27 mouse cellular contexts compared by ENCODE assay signal in genomic region chr7:126983113-126983512, GRCm38 (mm10). TPM values are rescaled to one million over a fixed set of nuclear protein-coding genes. Genes with fewer than 3 reads are reported as not detected.
DNase-seq lines count a peak whose midpoint lies in the region; ATAC-seq lines count a peak whose summit lies in the region.
"Had no signal": no experiment of that assay in that cellular context is flagged by ENCODE, and none has a peak within 500 bp of the region (broad histone marks: within the 10 kb centered on the region; RNA-seq: fewer than 3 reads in every experiment).

No protein-coding gene starts in this region.

- 83% methylated on average over 7 of the region's 7 CpGs for WGBS in embryonic facial prominence, embryonic 12.5 days
- 84% methylated on average over 7 of the region's 7 CpGs for WGBS in embryonic facial prominence, embryonic 10.5 days
- 74% methylated on average over 7 of the region's 7 CpGs for WGBS in intestine, embryonic 16.5 days
- WGBS in intestine, embryonic 15.5 days = 77% methylated on average over 7 of the region's 7 CpGs

- H3K4me2 ChIP-seq in embryonic facial prominence, embryonic 12.5 days (replicated peaks) = no peak overlapping the region
- H3K4me2 ChIP-seq in intestine, embryonic 16.5 days (ENCODE audit: low read depth, low read length) = no peak overlapping the region
- no peak overlapping the region for H3K4me2 ChIP-seq in intestine, embryonic 15.5 days (replicated peaks)
- H3K4me2 ChIP-seq: heart, embryonic 11.5 days; hindbrain, embryonic 12.5 days; hindbrain, embryonic 15.5 days had no signal

- H3K27ac ChIP-seq in embryonic facial prominence, embryonic 12.5 days = 0 out of 2 replicates have a peak overlapping the region, but pooled peaks have one; percentile 30
- H3K27ac ChIP-seq in embryonic facial prominence, embryonic 10.5 days (replicated peaks) = no peak overlapping the region
- peak overlapping the region; percentile 36; the same call in 1 of the 2 replicates for H3K27ac ChIP-seq in intestine, embryonic 16.5 days (ENCODE audit: low read length)
- H3K27ac ChIP-seq in intestine, embryonic 15.5 days = no peak overlapping the region
- H3K27ac ChIP-seq: hindbrain, embryonic 12.5 days; hindbrain, embryonic 15.5 days had no signal

- H3K9ac ChIP-seq in embryonic facial prominence, embryonic 12.5 days = no peak overlapping the region
- H3K9ac ChIP-seq in intestine, embryonic 16.5 days (ENCODE audit: low read depth, low read length) = no peak overlapping the region
- H3K9ac ChIP-seq in intestine, embryonic 15.5 days = no peak overlapping the region
- H3K9ac ChIP-seq: forebrain, postnatal 0 days; hindbrain, embryonic 12.5 days; hindbrain, embryonic 15.5 days had no signal

- peaks cover 30% of the 10 kb centered on the region for H3K36me3 ChIP-seq in embryonic facial prominence, embryonic 12.5 days
- H3K36me3 ChIP-seq in embryonic facial prominence, embryonic 10.5 days (replicated peaks) = peaks cover 34% of the 10 kb centered on the region
- peaks cover 21% of the 10 kb centered on the region for H3K36me3 ChIP-seq in intestine, embryonic 16.5 days (ENCODE audit: control insufficient read depth, insufficient read depth, low read length)
- peaks cover 23% of the 10 kb centered on the region for H3K36me3 ChIP-seq in intestine, embryonic 15.5 days

- DNase-seq in embryonic facial prominence, embryonic 10.5 days (ENCODE audit: low spot score) = no peak
- DNase-seq in fat pad, adult 2 months (ENCODE audit: extremely low read depth, low read depth, low spot score) = peak; percentile 67
- DNase-seq in skeletal muscle tissue, adult 2 months (ENCODE audit: low read depth, low spot score) = peak; percentile 59
- no peak for DNase-seq in kidney, postnatal 14 days
- no peak for DNase-seq in heart, adult 18-20 months
- DNase-seq: adrenal gland, adult 2 months; adrenal gland, postnatal 14 days; cerebellum, adult 11-12 months; cerebellum, postnatal 14 days; forebrain, postnatal 0 days; gastrocnemius, postnatal 14 days; kidney, adult 2 months had no signal

- ATAC-seq in embryonic facial prominence, embryonic 12.5 days (ENCODE audit: insufficient number of reproducible peaks, insufficient read depth, low FRiP score, low TSS enrichment) = no peak
- no peak for ATAC-seq in intestine, embryonic 16.5 days
- ATAC-seq in intestine, embryonic 15.5 days = no peak
- ATAC-seq: CD4-positive, CD25-positive, alpha-beta regulatory T cell, adult 4 months; forebrain, embryonic 14.5 days; forebrain, postnatal 0 days; intestine, postnatal 0 days had no signal

- H3K4me3 ChIP-seq in embryonic facial prominence, embryonic 12.5 days = no peak overlapping the region
- H3K4me3 ChIP-seq in embryonic facial prominence, embryonic 10.5 days = no peak overlapping the region
- no peak overlapping the region for H3K4me3 ChIP-seq in intestine, embryonic 16.5 days (ENCODE audit: low read length)
- no peak overlapping the region for H3K4me3 ChIP-seq in intestine, embryonic 15.5 days (replicated peaks)
- H3K4me3 ChIP-seq: hindbrain, embryonic 12.5 days; hindbrain, embryonic 15.5 days had no signal

- no peaks in the 10 kb centered on the region for H3K27me3 ChIP-seq in embryonic facial prominence, embryonic 12.5 days
- no peaks in the 10 kb centered on the region for H3K27me3 ChIP-seq in embryonic facial prominence, embryonic 10.5 days (replicated peaks; ENCODE audit: low read depth, poor library complexity, severe bottlenecking)
- H3K27me3 ChIP-seq in intestine, embryonic 16.5 days (replicated peaks; ENCODE audit: control insufficient read depth, insufficient read depth, low read length) = no peaks in the 10 kb centered on the region
- no peaks in the 10 kb centered on the region for H3K27me3 ChIP-seq in intestine, embryonic 15.5 days (replicated peaks)
- H3K27me3 ChIP-seq: hindbrain, embryonic 12.5 days; hindbrain, embryonic 15.5 days had no signal

- 0 out of 2 replicates have a peak, but pooled peaks cover 3% of the 10 kb centered on the region for H3K4me1 ChIP-seq in embryonic facial prominence, embryonic 12.5 days
- 0 out of 2 replicates have a peak, but pooled peaks cover 3% of the 10 kb centered on the region for H3K4me1 ChIP-seq in embryonic facial prominence, embryonic 10.5 days
- H3K4me1 ChIP-seq in intestine, embryonic 16.5 days (ENCODE audit: control insufficient read depth, insufficient read depth, low read length) = peaks cover 15% of the 10 kb centered on the region
- peaks cover 3% of the 10 kb centered on the region; the same call in 1 of the 2 replicates for H3K4me1 ChIP-seq in intestine, embryonic 15.5 days (replicated peaks)
- H3K4me1 ChIP-seq: hindbrain, embryonic 15.5 days had no signal

- H3K9me3 ChIP-seq in embryonic facial prominence, embryonic 12.5 days = no peaks in the 10 kb centered on the region
- no peaks in the 10 kb centered on the region for H3K9me3 ChIP-seq in embryonic facial prominence, embryonic 10.5 days
- no peaks in the 10 kb centered on the region for H3K9me3 ChIP-seq in intestine, embryonic 16.5 days (ENCODE audit: control insufficient read depth, low read length)
- H3K9me3 ChIP-seq in intestine, embryonic 15.5 days = no peaks in the 10 kb centered on the region
- H3K9me3 ChIP-seq: hindbrain, embryonic 12.5 days; hindbrain, embryonic 15.5 days had no signal

RNA-seq across cellular contexts. Expression of gene Cdiptos, which starts 7.2 kb away (rescaled TPM):
- 0.53 and 1.6 TPM in 2 replicates for polyA plus RNA-seq in embryonic facial prominence, embryonic 12.5 days (2016; fragmentation: Nextera tagmentation; extraction: Ambion mirVana)
- 0.50 and 0.77 TPM in 2 replicates for polyA plus RNA-seq in embryonic facial prominence, embryonic 10.5 days (2016; fragmentation: Nextera tagmentation; extraction: Ambion mirVana)
- 1.3 and 1.6 TPM in 2 replicates for polyA plus RNA-seq in intestine, embryonic 16.5 days (2015; fragmentation: Nextera tagmentation; extraction: Ambion mirVana)
- polyA plus RNA-seq in intestine, embryonic 15.5 days (2015; fragmentation: Nextera tagmentation; extraction: Ambion mirVana) = 0.98 and 2.3 TPM in 2 replicates
- under 1 TPM in 1 of 2 experiments, not detected in 1; 0.59 TPM for total RNA-seq in heart, adult 18-20 months (2021)
- total RNA-seq: forebrain, postnatal 0 days had no signal

RNA-seq across cellular contexts. Expression of gene Cdipt, which starts 7.4 kb away (rescaled TPM):
- polyA plus RNA-seq in embryonic facial prominence, embryonic 12.5 days (2016; fragmentation: Nextera tagmentation; extraction: Ambion mirVana) = 88.0 and 94.0 TPM in 2 replicates
- polyA plus RNA-seq in embryonic facial prominence, embryonic 10.5 days (2016; fragmentation: Nextera tagmentation; extraction: Ambion mirVana) = 79.9 and 85.2 TPM in 2 replicates
- 167 TPM in 2 replicates for polyA plus RNA-seq in intestine, embryonic 16.5 days (2015; fragmentation: Nextera tagmentation; extraction: Ambion mirVana)
- 123 and 136 TPM in 2 replicates for polyA plus RNA-seq in intestine, embryonic 15.5 days (2015; fragmentation: Nextera tagmentation; extraction: Ambion mirVana)
- 10 to 100 TPM; 43.2 to 45.2 TPM for total RNA-seq in heart, adult 18-20 months (2021)

RNA-seq across cellular contexts. Expression of gene Mvp, which starts 31.3 kb away (rescaled TPM):
- 5.6 and 7.1 TPM in 2 replicates for polyA plus RNA-seq in embryonic facial prominence, embryonic 12.5 days (2016; fragmentation: Nextera tagmentation; extraction: Ambion mirVana)
- 4.1 TPM in 2 replicates for polyA plus RNA-seq in embryonic facial prominence, embryonic 10.5 days (2016; fragmentation: Nextera tagmentation; extraction: Ambion mirVana)
- 73.7 and 84.9 TPM in 2 replicates for polyA plus RNA-seq in intestine, embryonic 16.5 days (2015; fragmentation: Nextera tagmentation; extraction: Ambion mirVana)
- 58.3 and 59.2 TPM in 2 replicates for polyA plus RNA-seq in intestine, embryonic 15.5 days (2015; fragmentation: Nextera tagmentation; extraction: Ambion mirVana)
- total RNA-seq in heart, adult 18-20 months (2021) = 10 to 100 TPM; 59.9 to 68.7 TPM

RNA-seq across cellular contexts. Expression of gene Sez6l2, which starts 32.8 kb away (rescaled TPM):
- polyA plus RNA-seq in embryonic facial prominence, embryonic 12.5 days (2016; fragmentation: Nextera tagmentation; extraction: Ambion mirVana) = 0.97 and 1.8 TPM in 2 replicates
- polyA plus RNA-seq in embryonic facial prominence, embryonic 10.5 days (2016; fragmentation: Nextera tagmentation; extraction: Ambion mirVana) = 0.77 and 1.2 TPM in 2 replicates
- polyA plus RNA-seq in intestine, embryonic 16.5 days (2015; fragmentation: Nextera tagmentation; extraction: Ambion mirVana) = 1.5 and 1.7 TPM in 2 replicates
- 2.4 and 2.9 TPM in 2 replicates for polyA plus RNA-seq in intestine, embryonic 15.5 days (2015; fragmentation: Nextera tagmentation; extraction: Ambion mirVana)
- total RNA-seq in heart, adult 18-20 months (2021) = 1 to 10 TPM; 5.5 to 6.2 TPM

RNA-seq across cellular contexts. Expression of gene Pagr1b, which starts 33.2 kb away (rescaled TPM):
- 0.37 TPM in 1 of 2 replicates, not detected in the other for polyA plus RNA-seq in embryonic facial prominence, embryonic 12.5 days (2016; fragmentation: Nextera tagmentation; extraction: Ambion mirVana)
- polyA plus RNA-seq in embryonic facial prominence, embryonic 10.5 days (2016; fragmentation: Nextera tagmentation; extraction: Ambion mirVana) = 0.78 TPM in 1 of 2 replicates, not detected in the other
- polyA plus RNA-seq in intestine, embryonic 16.5 days (2015; fragmentation: Nextera tagmentation; extraction: Ambion mirVana) = 0.78 and 2.5 TPM in 2 replicates
- 0.43 and 1.5 TPM in 2 replicates for polyA plus RNA-seq in intestine, embryonic 15.5 days (2015; fragmentation: Nextera tagmentation; extraction: Ambion mirVana)
- total RNA-seq in heart, adult 18-20 months (2021) = not detected
- total RNA-seq: heart, adult 8-10 months; hematopoietic stem cell, adult 5-6 weeks had no signal
- polyA plus RNA-seq: embryonic facial prominence, embryonic 14.5 days; forebrain, embryonic 11.5 days; heart, embryonic 11.5 days; heart, embryonic 14.5 days; heart, postnatal 0 days; hindbrain, embryonic 15.5 days; intestine, postnatal 0 days had no signal

Comparison
In these comparisons a context has a peak if more than half of its experiments do, and no peak if none do; other contexts are left out.
1. H3K27ac ChIP-seq: peak in embryonic facial prominence, embryonic 12.5 days (single experiment) and intestine, embryonic 16.5 days (single experiment); none in embryonic facial prominence, embryonic 10.5 days (single experiment) and intestine, embryonic 15.5 days (single experiment).
2. DNase-seq: peak in fat pad, adult 2 months (single experiment) and skeletal muscle tissue, adult 2 months (single experiment); none in embryonic facial prominence, embryonic 10.5 days (single experiment), kidney, postnatal 14 days (single experiment) and heart, adult 18-20 months (0 of 2).